Mouse (Mus musculus) brain, embryonic 14.5 days (tissue): ENCODE results near the gene Fam126b.

ENCODE experiments used
- CTCF ChIP-seq: fragments of 200-500 bp; IDR thresholded peaks from 2 replicates; pipeline ENCODE4 v1.5.1; 2012; ENCODE audit warnings: inconsistent platforms, mild to moderate bottlenecking, moderate library complexity, borderline replicate concordance; ENCODE audit not compliant: insufficient read depth, insufficient read length; ENCODE audit errors: extremely low read depth
- POLR2A ChIP-seq: fragments of 200-500 bp; IDR thresholded peaks from 2 replicates; pipeline ENCODE4 v1.6.1; 2012; ENCODE audit warnings: mild to moderate bottlenecking, inconsistent platforms, borderline replicate concordance; ENCODE audit not compliant: poor library complexity, insufficient read depth, insufficient read length, severe bottlenecking; ENCODE audit errors: extremely low read depth

GRCm38 (mm10) chr1:58503793-58504370, 82.2 kb downstream of the Fam126b start:
- TF ChIP-seq CTCF (no peak), POLR2A (no peak)
